Mouse (Mus musculus) intestine, embryonic 15.5 days (tissue): ENCODE data around the gene Trmt2a. TPM values are rescaled to one million over a fixed set of nuclear protein-coding genes. Genes with fewer than 3 reads are reported as not detected.

ENCODE experiments used
- ATAC-seq: fragments of 200-750 bp; cut with Nextera tagmentation; 2 replicates; pipeline ENCODE4 v1.8.0; 2017; ENCODE audit warnings: moderate TSS enrichment, moderate library complexity
- H3K27ac ChIP-seq: fragments of 300-500 bp; sonication (generic); 2 replicates; pipeline ENCODE4 v1.5.1; 2015; ENCODE audit warnings: mild to moderate bottlenecking, inconsistent platforms
- H3K27me3 ChIP-seq: fragments of 300-500 bp; sonication (generic); replicated peaks from 2 replicates; pipeline ENCODE4 v1.6.1; 2015; ENCODE audit warnings: inconsistent platforms
- H3K36me3 ChIP-seq: fragments of 300-500 bp; sonication (generic); 2 replicates; pipeline ENCODE4 v1.6.1; 2015; ENCODE audit warnings: inconsistent platforms
- H3K4me1 ChIP-seq: fragments of 300-500 bp; sonication (generic); replicated peaks from 2 replicates; pipeline ENCODE4 v1.6.1; 2015; ENCODE audit warnings: inconsistent platforms
- H3K4me2 ChIP-seq: fragments of 300-500 bp; sonication (generic); replicated peaks from 2 replicates; pipeline ENCODE4 v1.6.1; 2015; ENCODE audit warnings: mild to moderate bottlenecking, inconsistent platforms
- H3K4me3 ChIP-seq: fragments of 300-500 bp; sonication (generic); replicated peaks from 2 replicates; pipeline ENCODE4 v1.5.1; 2015; ENCODE audit warnings: inconsistent platforms
- H3K9ac ChIP-seq: fragments of 300-500 bp; sonication (generic); 2 replicates; pipeline ENCODE4 v1.6.1; 2015; ENCODE audit warnings: inconsistent platforms
- H3K9me3 ChIP-seq: fragments of 300-500 bp; sonication (generic); 2 replicates; pipeline ENCODE4 v1.6.1; 2016; ENCODE audit warnings: inconsistent platforms
- WGBS: fragments of 180-500 bp; shearing (Covaris S2); methylation state at CpG from one replicate; pipeline ENCODE4 v1.1.7; 2015; 5-methylcytosine and 5-hydroxymethylcytosine counted together
- polyA plus RNA-seq: library from polyadenylated mRNA; unstranded; fragments of >200 nt; fragmentation: Nextera tagmentation; extraction: Ambion mirVana; gene quantifications from 2 replicates; pipeline ENCODE4 v1.2.1, GENCODE M21; 2015

Gene Trmt2a
- 102 and 107 TPM in 2 replicates for polyA plus RNA-seq

DNA sequence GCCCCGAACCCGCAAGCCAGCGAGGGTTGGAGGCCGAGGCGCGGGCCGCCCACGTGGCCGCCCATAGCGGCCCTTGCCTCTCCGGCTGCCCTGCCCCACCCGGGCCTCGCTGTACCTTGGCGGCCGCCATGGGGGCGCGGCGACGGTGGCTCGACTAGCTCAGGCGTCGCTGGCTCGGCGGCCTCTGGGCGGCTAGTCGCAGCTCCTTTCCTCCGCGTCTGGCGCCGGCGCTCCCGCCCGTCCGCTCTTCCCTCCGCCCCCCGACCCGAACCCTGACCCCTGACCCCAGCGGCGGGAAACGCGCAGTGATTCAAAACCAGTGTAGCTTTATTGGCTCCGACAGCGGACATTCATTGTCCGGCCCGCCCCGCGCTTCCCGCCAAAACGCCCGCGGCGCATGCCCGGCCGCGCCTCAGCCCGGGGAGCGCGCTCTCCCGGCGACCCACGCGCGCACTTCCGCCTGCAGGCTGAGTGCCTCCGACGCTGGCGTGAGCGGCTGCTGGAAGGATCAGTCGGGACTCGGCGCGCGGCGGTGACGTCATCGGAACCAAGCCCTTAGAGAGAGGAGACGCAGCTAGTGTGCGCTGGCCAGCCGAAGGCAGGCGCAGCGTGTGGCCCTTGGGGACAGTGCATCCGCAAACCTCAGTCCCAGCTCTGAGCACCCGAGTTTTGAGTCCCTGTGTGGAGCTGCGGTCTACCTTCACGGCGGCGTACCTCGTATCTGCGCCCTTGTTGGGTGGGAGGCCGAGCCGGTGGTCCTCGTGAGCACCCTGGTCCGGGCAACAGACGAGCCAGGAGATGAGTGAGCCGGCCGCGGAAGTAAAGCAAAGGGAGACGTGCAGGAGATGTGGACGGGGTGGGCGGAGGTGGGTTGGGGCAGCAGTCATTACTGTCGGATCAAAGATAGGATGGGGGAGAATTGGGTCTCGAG lies at the start of gene Trmt2a, which contains the start of gene Ranbp1:
Trmt2a (plus strand) TSS at position 247 of the 931 bp plus-strand sequence.
Ranbp1 (minus strand) TSS at position 300 of the 931 bp plus-strand sequence.
- Histone ChIP-seq H3K27me3 (no peaks in the 10 kb centered on the region), H3K9ac (peak within 1 kb of the TSS; percentile 94), H3K27ac (peak within 1 kb of the TSS; percentile 93), H3K4me1 (peaks cover 37% of the 10 kb centered on the region), H3K36me3 (peaks cover 43% of the 10 kb centered on the region), H3K4me2 (peak within 1 kb of the TSS; percentile 93), H3K9me3 (no peaks in the 10 kb centered on the region), H3K4me3 (peak within 1 kb of the TSS; percentile 95)
- under 1% methylated on average over 99 of the region's 102 CpGs for WGBS
- ATAC-seq, result peak; percentile 96

DNA sequence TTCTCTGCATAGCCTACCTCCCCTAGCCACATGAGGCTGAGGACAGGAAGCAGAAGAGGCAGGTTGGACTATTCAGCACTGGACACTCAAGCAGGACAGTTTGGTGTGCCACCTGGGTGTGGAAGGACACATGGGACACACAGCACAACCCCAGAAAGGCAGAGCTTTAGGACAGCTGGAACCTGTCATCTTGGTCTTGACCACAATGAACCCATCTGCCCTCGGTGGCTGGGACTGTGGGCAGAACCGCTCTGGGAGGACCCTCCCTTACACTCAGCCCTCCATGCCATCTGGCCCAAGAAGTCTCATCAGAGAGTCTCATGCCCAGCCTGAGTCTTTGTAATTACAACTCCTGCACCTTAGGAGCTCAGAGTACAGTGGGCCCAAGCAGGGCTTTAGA lies 48.4 kb upstream of the Trmt2a start:
- no peaks in the 10 kb centered on the region for H3K27me3 ChIP-seq
- ATAC-seq, result no peak
- no peak overlapping the region for H3K9ac ChIP-seq
- H3K36me3 ChIP-seq, result no peaks in the 10 kb centered on the region
- H3K27ac ChIP-seq, result no peak overlapping the region
- no peaks in the 10 kb centered on the region for H3K9me3 ChIP-seq
- no peak overlapping the region for H3K4me3 ChIP-seq
- H3K4me2 ChIP-seq, result no peak overlapping the region
- H3K4me1 ChIP-seq, result peaks cover 9% of the 10 kb centered on the region; the same call in 1 of the 2 replicates
- 70% methylated on average over 2 of the region's 2 CpGs for WGBS

DNA sequence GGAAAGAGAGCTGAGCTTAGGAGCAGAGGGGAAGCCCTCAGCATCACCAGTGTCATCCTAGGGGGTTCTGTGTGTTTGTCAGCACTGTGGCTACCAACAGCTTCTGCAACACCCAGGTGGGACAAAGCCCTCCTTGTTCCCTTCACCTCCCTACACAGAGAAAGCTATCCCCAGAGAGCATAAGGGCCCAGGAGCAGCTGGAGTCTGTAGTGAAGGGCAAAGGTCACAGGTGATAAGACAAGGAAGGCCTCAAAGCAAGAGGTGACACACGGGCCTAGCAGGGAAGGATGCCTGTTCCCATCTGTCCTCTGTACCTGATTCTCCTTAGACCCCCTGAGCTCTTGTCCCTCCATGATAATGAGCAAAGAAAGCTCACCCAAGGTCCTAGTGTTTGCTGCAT lies 46.9 kb upstream of the Trmt2a start:
- no peaks in the 10 kb centered on the region for H3K27me3 ChIP-seq
- H3K36me3 ChIP-seq, result no peaks in the 10 kb centered on the region
- H3K27ac ChIP-seq, result no peak overlapping the region
- no peak overlapping the region for H3K4me2 ChIP-seq
- 33% methylated on average over 1 of the region's 1 CpGs for WGBS
- H3K9ac ChIP-seq, result no peak overlapping the region
- peaks cover 9% of the 10 kb centered on the region; the same call in 1 of the 2 replicates for H3K4me1 ChIP-seq
- ATAC-seq, result peak; percentile 55; the same call in 1 of the 2 replicates
- no peaks in the 10 kb centered on the region for H3K9me3 ChIP-seq
- H3K4me3 ChIP-seq, result no peak overlapping the region

DNA sequence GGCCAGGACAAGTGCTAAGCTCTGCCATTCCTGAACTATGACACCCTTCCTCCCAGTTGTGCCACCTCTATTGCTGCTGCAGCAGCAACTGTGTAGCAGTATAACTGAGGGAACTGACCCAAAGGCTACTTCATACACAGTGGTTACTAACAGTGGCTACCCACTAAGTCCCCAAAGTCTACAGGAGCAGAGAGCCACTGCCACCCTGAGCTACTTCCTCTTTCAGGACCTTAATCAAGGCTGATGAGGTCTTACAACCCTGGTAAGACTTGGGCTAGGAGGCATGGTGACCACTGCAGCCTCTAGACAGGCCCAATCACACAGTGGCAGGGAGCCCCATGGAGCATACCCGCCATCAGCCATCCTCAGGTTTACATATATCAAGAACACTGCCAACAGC lies 46.4 kb upstream of the Trmt2a start:
- no peaks in the 10 kb centered on the region for H3K36me3 ChIP-seq
- ATAC-seq, result no peak
- no peak overlapping the region for H3K4me3 ChIP-seq
- no peaks in the 10 kb centered on the region for H3K9me3 ChIP-seq
- H3K27me3 ChIP-seq, result no peaks in the 10 kb centered on the region
- H3K4me2 ChIP-seq, result no peak overlapping the region
- peaks cover 9% of the 10 kb centered on the region; the same call in 1 of the 2 replicates for H3K4me1 ChIP-seq
- H3K9ac ChIP-seq, result no peak overlapping the region
- no peak overlapping the region for H3K27ac ChIP-seq
- WGBS, result 90% methylated on average over 1 of the region's 1 CpGs

GRCm38 (mm10) chr16:18203430-18204091 lies 44.9 kb upstream of the Trmt2a start:
- Histone ChIP-seq H3K4me1 (peaks cover 9% of the 10 kb centered on the region; the same call in 1 of the 2 replicates), H3K4me3 (no peak overlapping the region), H3K9me3 (no peaks in the 10 kb centered on the region), H3K27ac (no peak overlapping the region), H3K4me2 (no peak overlapping the region), H3K27me3 (no peaks in the 10 kb centered on the region), H3K9ac (0 out of 2 replicates have a peak overlapping the region, but pooled peaks have one; percentile 14), H3K36me3 (no peaks in the 10 kb centered on the region)
- WGBS, result 55% methylated on average over 7 of the region's 7 CpGs
- ATAC-seq, result no peak

- peaks cover 6% of the 10 kb centered on the region; the same call in 1 of the 2 replicates for H3K4me1 ChIP-seq
- no peak overlapping the region for H3K4me2 ChIP-seq
- peak; percentile 70 for ATAC-seq
- no peaks in the 10 kb centered on the region for H3K9me3 ChIP-seq
- H3K36me3 ChIP-seq, result no peaks in the 10 kb centered on the region
- no peak overlapping the region for H3K4me3 ChIP-seq
- WGBS, result 19% methylated on average over 8 of the region's 8 CpGs
- no peaks in the 10 kb centered on the region for H3K27me3 ChIP-seq
- H3K9ac ChIP-seq, result no peak overlapping the region
- no peak overlapping the region for H3K27ac ChIP-seq
Observed at GRCm38 (mm10) chr16:18210701-18211416, 37.6 kb upstream of the Trmt2a start.

- H3K4me3 ChIP-seq, result no peak overlapping the region
- no peaks in the 10 kb centered on the region for H3K36me3 ChIP-seq
- no peak overlapping the region for H3K27ac ChIP-seq
- peaks cover 6% of the 10 kb centered on the region; the same call in 1 of the 2 replicates for H3K4me1 ChIP-seq
- peak; percentile 63 for ATAC-seq
- no peak overlapping the region for H3K9ac ChIP-seq
- 38% methylated on average over 10 of the region's 10 CpGs for WGBS
- no peak overlapping the region for H3K4me2 ChIP-seq
- no peaks in the 10 kb centered on the region for H3K9me3 ChIP-seq
- H3K27me3 ChIP-seq, result no peaks in the 10 kb centered on the region
Observed at GRCm38 (mm10) chr16:18211417-18212171, 36.9 kb upstream of the Trmt2a start.

GRCm38 (mm10) chr16:18213689-18214088 lies 34.8 kb upstream of the Trmt2a start:
- no peak for ATAC-seq
- H3K36me3 ChIP-seq, result no peaks in the 10 kb centered on the region
- H3K9me3 ChIP-seq, result no peaks in the 10 kb centered on the region
- no peak overlapping the region for H3K4me2 ChIP-seq
- H3K4me1 ChIP-seq, result peaks cover 6% of the 10 kb centered on the region; the same call in 1 of the 2 replicates
- no peak overlapping the region for H3K9ac ChIP-seq
- H3K4me3 ChIP-seq, result no peak overlapping the region
- WGBS, result 47% methylated on average over 6 of the region's 6 CpGs
- no peaks in the 10 kb centered on the region for H3K27me3 ChIP-seq
- no peak overlapping the region for H3K27ac ChIP-seq

GRCm38 (mm10) chr16:18214858-18215257 lies 33.6 kb upstream of the Trmt2a start:
- H3K9ac ChIP-seq, result no peak overlapping the region
- peaks cover 10% of the 10 kb centered on the region for H3K4me1 ChIP-seq
- H3K27ac ChIP-seq, result no peak overlapping the region
- no peak for ATAC-seq
- no peak overlapping the region for H3K4me3 ChIP-seq
- H3K9me3 ChIP-seq, result no peaks in the 10 kb centered on the region
- WGBS, result 83% methylated on average over 7 of the region's 7 CpGs
- H3K4me2 ChIP-seq, result no peak overlapping the region
- no peaks in the 10 kb centered on the region for H3K27me3 ChIP-seq
- H3K36me3 ChIP-seq, result no peaks in the 10 kb centered on the region

- 88% methylated on average over 4 of the region's 4 CpGs for WGBS
- peaks cover 11% of the 10 kb centered on the region for H3K4me1 ChIP-seq
- ATAC-seq, result no peak
- no peaks in the 10 kb centered on the region for H3K36me3 ChIP-seq
- no peaks in the 10 kb centered on the region for H3K9me3 ChIP-seq
- no peak within 1 kb of the TSS for H3K27ac ChIP-seq
- H3K4me2 ChIP-seq, result no peak within 1 kb of the TSS
- no peak within 1 kb of the TSS for H3K4me3 ChIP-seq
- H3K27me3 ChIP-seq, result no peaks in the 10 kb centered on the region
- no peak within 1 kb of the TSS for H3K9ac ChIP-seq
Observed at GRCm38 (mm10) chr16:18217579-18217978, 30.9 kb upstream of the Trmt2a start, which contains the start of gene Ccdc188. Ccdc188 (plus strand) TSS chr16:18217879.

- H3K4me2 ChIP-seq, result no peak overlapping the region
- no peaks in the 10 kb centered on the region for H3K9me3 ChIP-seq
- no peak overlapping the region for H3K4me3 ChIP-seq
- no peak overlapping the region for H3K27ac ChIP-seq
- ATAC-seq, result no peak
- H3K9ac ChIP-seq, result no peak overlapping the region
- no peaks in the 10 kb centered on the region for H3K27me3 ChIP-seq
- peaks cover 9% of the 10 kb centered on the region; the same call in 1 of the 2 replicates for H3K36me3 ChIP-seq
- H3K4me1 ChIP-seq, result peaks cover 11% of the 10 kb centered on the region
- 69% methylated on average over 9 of the region's 9 CpGs for WGBS
Observed at GRCm38 (mm10) chr16:18218580-18218996, 29.9 kb upstream of the Trmt2a start.
